Mouse (Mus musculus): ENCODE measurements at regions not wholly inside any gene's neighbourhood (a gene's known extent, or its start where the extent isn't known, plus 50 kb on each side); places are given as distances from the start of the nearest gene placed in this dataset.
"Not testable (repeated sequence)": the region's sequence is repeated elsewhere in the genome, so short reads cannot be mapped to it uniquely, and the experiment has no call there.

DNA sequence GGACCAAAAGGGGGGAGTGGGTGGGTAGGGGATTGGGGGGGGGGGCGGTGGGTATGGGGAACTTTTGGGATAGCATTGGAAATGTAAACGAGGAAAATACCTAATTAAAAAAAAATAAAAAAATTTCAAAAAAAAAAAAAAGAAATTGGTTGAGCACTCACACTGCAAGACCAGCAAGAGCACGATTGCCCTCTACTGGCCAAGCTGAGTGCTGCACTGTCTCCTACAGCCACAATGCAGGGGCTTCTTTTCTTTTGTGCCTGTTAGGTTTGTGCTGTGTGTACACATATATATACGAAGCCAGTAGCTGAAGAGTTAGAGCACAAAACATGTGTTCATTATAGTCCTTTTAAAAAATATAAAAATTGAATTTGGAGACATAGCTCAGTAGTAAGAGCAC, 55.6 kb downstream of the Mup20 start:
- peak; percentile 63 for DNase-seq (ENCODE audit: low read depth)

- not testable (repeated sequence) for DNase-seq (ENCODE audit: low read depth)
Observed at GRCm38 (mm10) chr4:61989941-61990340, 64.0 kb downstream of the Mup20 start.

GRCm38 (mm10) chr4:61976159-61976558, 77.8 kb downstream of the Mup20 start:
- DNase-seq (ENCODE audit: low read depth): no peak

- DNase-seq (ENCODE audit: low read depth): peak; percentile 57
Observed at GRCm38 (mm10) chr4:61973236-61973635, 80.7 kb downstream of the Mup20 start.

DNA sequence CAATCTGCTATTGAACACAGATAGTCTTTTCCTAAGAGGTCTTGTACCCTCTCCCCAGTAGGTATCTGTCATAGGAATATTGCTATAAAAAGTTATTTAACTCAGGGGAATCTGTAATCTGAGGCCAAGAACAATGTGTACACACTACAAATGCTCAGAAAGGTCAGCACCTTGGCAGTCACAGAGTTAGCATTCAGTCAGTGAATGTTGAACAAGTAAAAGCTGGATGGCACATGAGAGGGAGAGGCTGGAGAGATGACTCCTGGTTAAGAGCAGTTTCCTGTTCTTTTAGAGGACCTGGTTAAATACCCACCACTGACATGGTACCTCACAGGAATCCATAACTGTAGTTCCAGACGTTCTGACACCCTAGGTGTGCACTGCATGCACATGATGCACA, 84.3 kb downstream of the Mup20 start:
- DNase-seq (ENCODE audit: low read depth): no peak

- not testable (repeated sequence) for DNase-seq (ENCODE audit: low read depth)
Observed at GRCm38 (mm10) chr4:61967674-61968073, 86.3 kb downstream of the Mup20 start.

- no peak for DNase-seq (ENCODE audit: low read depth)
Observed at GRCm38 (mm10) chr4:61962315-61962714, 91.6 kb downstream of the Mup20 start.

Measured in NIH3T3 (cell line).